Mouse (Mus musculus) midbrain, embryonic 15.5 days (tissue): ENCODE data around the gene Olfr459. TPM values are rescaled to one million over a fixed set of nuclear protein-coding genes. Genes with fewer than 3 reads are reported as not detected.

ENCODE experiments used
- ATAC-seq: fragments of 200-750 bp; cut with Nextera tagmentation; replicated peaks from 2 replicates; pipeline ENCODE4 v1.8.0; 2017; ENCODE audit warnings: moderate TSS enrichment
- H3K27ac ChIP-seq: fragments of 300-500 bp; sonication (generic); 2 replicates; pipeline ENCODE4 v1.5.1; 2015; ENCODE audit warnings: mild to moderate bottlenecking, inconsistent platforms
- H3K27me3 ChIP-seq: fragments of 300-500 bp; sonication (generic); replicated peaks from 2 replicates; pipeline ENCODE4 v1.6.1; 2015; ENCODE audit warnings: inconsistent platforms
- H3K36me3 ChIP-seq: fragments of 300-500 bp; sonication (generic); replicated peaks from 2 replicates; pipeline ENCODE4 v1.6.1; 2015; ENCODE audit warnings: inconsistent platforms
- H3K4me1 ChIP-seq: fragments of 300-500 bp; sonication (generic); 2 replicates; pipeline ENCODE4 v1.6.1; 2015; ENCODE audit warnings: inconsistent platforms
- H3K4me2 ChIP-seq: fragments of 300-500 bp; sonication (generic); 2 replicates; pipeline ENCODE4 v1.6.1; 2015; ENCODE audit warnings: inconsistent platforms, mild to moderate bottlenecking, moderate library complexity
- H3K4me3 ChIP-seq: fragments of 300-500 bp; sonication (generic); 2 replicates; pipeline ENCODE4 v1.5.1; 2015; ENCODE audit warnings: mild to moderate bottlenecking, inconsistent platforms
- H3K9ac ChIP-seq: fragments of 300-500 bp; sonication (generic); 2 replicates; pipeline ENCODE4 v1.6.1; 2015; ENCODE audit warnings: mild to moderate bottlenecking, inconsistent platforms
- H3K9me3 ChIP-seq: fragments of 300-500 bp; sonication (generic); 2 replicates; pipeline ENCODE4 v1.6.1; 2016; ENCODE audit warnings: inconsistent platforms
- WGBS: fragments of 180-500 bp; shearing (Covaris S2); methylation state at CpG from one replicate; pipeline ENCODE4 v1.1.7; 2015; ENCODE audit warnings: mixed read lengths; 5-methylcytosine and 5-hydroxymethylcytosine counted together
- polyA plus RNA-seq: library from polyadenylated mRNA; unstranded; fragments of >200 nt; fragmentation: Nextera tagmentation; extraction: Ambion mirVana; gene quantifications from 2 replicates; pipeline ENCODE4 v1.2.1, GENCODE M21; 2015

The Olfr459 gene
- polyA plus RNA-seq, result not detected in 2 replicates

DNA sequence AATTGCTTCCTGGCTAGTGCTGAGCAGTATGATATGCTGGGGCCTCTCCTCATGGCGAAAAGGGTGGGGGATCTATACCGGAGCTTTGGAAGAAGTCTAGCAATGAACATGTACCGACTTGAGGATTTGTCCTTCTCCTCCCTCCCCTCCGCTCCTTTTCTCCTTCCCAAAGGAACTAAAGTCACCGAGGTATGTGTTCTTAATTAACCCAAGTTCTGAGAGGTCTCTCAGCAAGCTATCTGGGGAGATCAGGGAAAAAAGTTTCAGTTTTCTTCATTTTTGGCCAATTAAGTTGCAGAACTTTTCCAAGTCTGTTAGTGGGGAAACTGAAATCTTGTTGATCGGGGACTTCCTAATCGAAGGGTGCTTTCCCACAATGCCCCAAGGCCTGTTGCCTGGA is at the start of gene Olfr459:
Olfr459 (minus strand) TSS at position 101 of the 400 bp plus-strand sequence.
- H3K27ac ChIP-seq, result no peak within 1 kb of the TSS
- H3K4me1 ChIP-seq, result no peaks in the 10 kb centered on the region
- no peaks in the 10 kb centered on the region for H3K9me3 ChIP-seq
- no peak within 1 kb of the TSS for H3K9ac ChIP-seq
- H3K4me2 ChIP-seq, result no peak within 1 kb of the TSS
- H3K27me3 ChIP-seq, result no peaks in the 10 kb centered on the region
- no peaks in the 10 kb centered on the region for H3K36me3 ChIP-seq
- H3K4me3 ChIP-seq, result no peak within 1 kb of the TSS
- WGBS, result 84% methylated on average over 7 of the region's 7 CpGs
- ATAC-seq, result no peak

DNA sequence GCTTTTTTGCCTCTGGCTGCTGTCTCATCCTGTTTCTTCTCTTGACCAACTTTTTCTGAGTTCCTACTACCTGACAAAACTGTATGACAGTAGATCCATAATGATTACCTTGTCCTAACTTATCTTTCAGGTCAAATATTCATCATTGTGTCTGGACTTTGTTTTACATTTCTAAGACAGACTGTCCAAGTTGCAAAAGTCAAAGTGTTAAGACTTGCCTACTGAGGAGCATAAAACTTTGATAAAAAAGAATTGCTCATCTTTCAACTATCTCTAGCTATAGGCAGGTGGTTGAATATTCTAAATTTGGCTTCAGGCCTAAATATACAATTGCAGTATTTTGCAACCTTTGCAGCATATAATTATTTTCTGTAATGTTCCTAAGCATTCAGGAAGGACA is 49.1 kb upstream of the Olfr459 start:
- no peak overlapping the region for H3K4me3 ChIP-seq
- no peaks in the 10 kb centered on the region for H3K27me3 ChIP-seq
- no peak overlapping the region for H3K27ac ChIP-seq
- no peak overlapping the region for H3K9ac ChIP-seq
- H3K4me2 ChIP-seq, result no peak overlapping the region
- H3K36me3 ChIP-seq, result no peaks in the 10 kb centered on the region
- no peaks in the 10 kb centered on the region for H3K9me3 ChIP-seq
- no peaks in the 10 kb centered on the region for H3K4me1 ChIP-seq
- ATAC-seq, result no peak

DNA sequence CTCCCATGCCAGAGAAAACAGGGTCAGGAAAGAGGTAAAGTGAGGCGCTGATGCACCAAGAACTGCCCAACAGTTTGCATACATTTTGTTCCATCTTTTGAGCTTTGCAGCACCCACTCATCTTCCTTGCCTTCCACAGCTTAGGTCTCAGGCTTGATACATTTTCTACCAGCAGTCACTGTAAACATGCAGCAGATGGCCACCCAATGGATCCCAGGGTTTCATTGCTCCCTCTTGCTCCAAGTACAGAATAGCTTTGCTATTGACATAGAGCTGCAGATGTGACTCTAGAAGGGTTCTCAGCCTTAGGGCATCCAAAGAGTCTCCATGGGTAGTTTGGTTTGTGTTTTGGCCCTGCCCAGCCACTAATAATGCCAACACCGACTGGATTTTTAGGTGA is 11.7 kb upstream of the Olfr459 start:
- H3K4me3 ChIP-seq, result no peak overlapping the region
- no peaks in the 10 kb centered on the region for H3K4me1 ChIP-seq
- no peak overlapping the region for H3K9ac ChIP-seq
- H3K36me3 ChIP-seq, result no peaks in the 10 kb centered on the region
- no peaks in the 10 kb centered on the region for H3K27me3 ChIP-seq
- no peak overlapping the region for H3K27ac ChIP-seq
- H3K4me2 ChIP-seq, result no peak overlapping the region
- ATAC-seq, result no peak
- no peaks in the 10 kb centered on the region for H3K9me3 ChIP-seq
- 91% methylated on average over 2 of the region's 2 CpGs for WGBS

- no peaks in the 10 kb centered on the region for H3K27me3 ChIP-seq
- no peak overlapping the region for H3K27ac ChIP-seq
- H3K4me1 ChIP-seq, result no peaks in the 10 kb centered on the region
- no peaks in the 10 kb centered on the region for H3K9me3 ChIP-seq
- ATAC-seq, result no peak
- no peak overlapping the region for H3K9ac ChIP-seq
- no peaks in the 10 kb centered on the region for H3K36me3 ChIP-seq
- WGBS, result 74% methylated on average over 6 of the region's 6 CpGs
- no peak overlapping the region for H3K4me3 ChIP-seq
- no peak overlapping the region for H3K4me2 ChIP-seq
These were observed 744 bp upstream of the Olfr459 start for GRCm38 (mm10) chr6:41775721-41776120.

DNA sequence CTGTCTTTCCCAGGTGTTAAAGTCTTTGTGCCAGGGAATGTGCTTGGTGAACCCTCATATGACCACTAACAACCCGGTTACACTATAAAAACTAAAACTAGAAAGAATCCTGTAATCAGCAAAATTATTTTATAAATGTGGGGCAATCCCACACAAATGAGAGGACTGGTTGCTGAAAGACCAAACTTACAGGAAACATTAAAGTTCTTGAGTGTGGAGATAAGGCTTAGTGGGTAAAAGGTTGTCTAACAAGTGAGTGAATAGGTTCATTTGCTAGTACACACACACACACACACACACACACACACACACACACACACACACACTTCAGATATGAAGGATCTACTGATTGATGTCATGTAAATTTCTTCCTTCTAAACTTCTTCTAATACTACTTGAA is 5.1 kb downstream of the Olfr459 start:
- Histone ChIP-seq H3K4me3 (no peak overlapping the region), H3K4me2 (no peak overlapping the region), H3K27ac (no peak overlapping the region), H3K4me1 (no peaks in the 10 kb centered on the region), H3K9me3 (no peaks in the 10 kb centered on the region), H3K36me3 (no peaks in the 10 kb centered on the region), H3K27me3 (no peaks in the 10 kb centered on the region), H3K9ac (no peak overlapping the region)
- no peak for ATAC-seq
- WGBS, result 91% methylated on average over 1 of the region's 1 CpGs

DNA sequence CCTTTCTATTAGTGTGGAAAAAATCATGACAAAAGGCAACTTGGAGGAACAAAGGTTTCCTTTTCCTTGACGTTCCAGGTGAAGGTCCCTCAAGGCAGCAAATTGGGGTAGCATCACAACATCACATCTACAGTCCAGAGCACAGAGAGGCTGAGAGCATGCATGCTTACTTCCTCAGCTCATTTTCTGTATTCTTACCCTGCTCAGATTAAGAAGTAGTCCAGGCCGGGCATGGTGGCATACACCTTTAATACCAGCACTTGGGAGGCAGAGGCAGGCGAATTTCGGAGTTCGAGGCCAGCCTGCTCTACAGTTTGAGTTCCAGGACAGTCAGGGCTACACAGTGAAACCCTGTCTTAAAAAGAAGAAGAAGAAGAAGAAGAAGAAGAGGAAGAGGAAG is 10.7 kb downstream of the Olfr459 start:
- Histone ChIP-seq H3K4me1 (no peaks in the 10 kb centered on the region), H3K27ac (no peak overlapping the region), H3K9me3 (no peaks in the 10 kb centered on the region), H3K36me3 (no peaks in the 10 kb centered on the region), H3K9ac (no peak overlapping the region), H3K4me3 (no peak overlapping the region), H3K4me2 (no peak overlapping the region), H3K27me3 (no peaks in the 10 kb centered on the region)
- WGBS, result 89% methylated on average over 5 of the region's 5 CpGs
- ATAC-seq, result no peak

GRCm38 (mm10) chr6:41762370-41762757 is 12.6 kb downstream of the Olfr459 start:
- Histone ChIP-seq H3K36me3 (no peaks in the 10 kb centered on the region), H3K9me3 (no peaks in the 10 kb centered on the region), H3K27ac (no peak overlapping the region), H3K27me3 (no peaks in the 10 kb centered on the region), H3K4me3 (no peak overlapping the region), H3K4me2 (no peak overlapping the region), H3K9ac (no peak overlapping the region), H3K4me1 (no peaks in the 10 kb centered on the region)
- ATAC-seq, result peak; percentile 31; the same call in 1 of the 2 replicates
- 86% methylated on average over 1 of the region's 1 CpGs for WGBS

DNA sequence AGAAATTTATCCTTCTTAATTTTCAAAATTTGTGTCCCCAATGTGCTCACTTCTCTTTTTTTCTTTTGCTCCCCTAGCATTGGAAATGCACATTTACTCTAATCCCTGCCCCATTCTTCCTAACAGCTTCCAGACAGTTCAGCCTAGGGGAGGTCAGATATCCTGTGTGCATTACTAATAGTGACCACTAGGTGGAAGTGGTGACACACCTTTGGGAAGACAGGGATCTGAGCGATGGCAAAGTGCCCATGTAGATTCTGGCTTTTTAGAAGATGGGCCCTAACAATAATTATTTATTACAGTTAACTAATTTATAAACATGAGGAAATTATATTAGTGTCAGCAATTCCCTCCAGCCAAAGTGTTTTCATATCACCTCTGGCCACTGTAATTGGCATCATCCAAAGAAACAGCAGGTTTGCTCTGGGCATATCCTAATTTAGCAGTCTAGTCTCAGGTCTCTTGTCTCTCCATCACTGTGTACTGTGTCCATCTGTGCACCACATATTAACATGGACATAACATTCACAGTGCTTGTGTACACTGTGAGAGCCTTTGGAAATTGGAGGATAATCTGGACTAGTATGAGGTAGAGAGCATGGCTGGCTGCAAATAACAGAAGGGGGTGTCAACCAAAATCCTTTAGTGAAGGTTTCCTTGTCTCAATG is 13.1 kb downstream of the Olfr459 start:
- Histone ChIP-seq H3K4me3 (no peak overlapping the region), H3K36me3 (no peaks in the 10 kb centered on the region), H3K27me3 (no peaks in the 10 kb centered on the region), H3K27ac (no peak overlapping the region), H3K4me2 (no peak overlapping the region), H3K4me1 (no peaks in the 10 kb centered on the region), H3K9ac (no peak overlapping the region), H3K9me3 (no peaks in the 10 kb centered on the region)
- peak; percentile 97 for ATAC-seq
- 7% methylated on average over 1 of the region's 1 CpGs for WGBS

GRCm38 (mm10) chr6:41759618-41760017 is 15.4 kb downstream of the Olfr459 start:
- Histone ChIP-seq H3K27me3 (no peaks in the 10 kb centered on the region), H3K36me3 (no peaks in the 10 kb centered on the region), H3K4me3 (no peak overlapping the region), H3K9ac (no peak overlapping the region), H3K9me3 (no peaks in the 10 kb centered on the region), H3K27ac (no peak overlapping the region), H3K4me1 (no peaks in the 10 kb centered on the region), H3K4me2 (no peak overlapping the region)
- 91% methylated on average over 2 of the region's 2 CpGs for WGBS
- ATAC-seq, result no peak

- WGBS, result 96% methylated on average over 1 of the region's 1 CpGs
- H3K27ac ChIP-seq, result no peak overlapping the region
These were observed 16.6 kb downstream of the Olfr459 start for GRCm38 (mm10) chr6:41758421-41758820.

GRCm38 (mm10) chr6:41757199-41757598 is 17.8 kb downstream of the Olfr459 start:
- Histone ChIP-seq H3K4me1 (no peaks in the 10 kb centered on the region), H3K27ac (no peak overlapping the region), H3K9ac (no peak overlapping the region), H3K4me3 (no peak overlapping the region), H3K36me3 (no peaks in the 10 kb centered on the region), H3K27me3 (no peaks in the 10 kb centered on the region), H3K9me3 (no peaks in the 10 kb centered on the region), H3K4me2 (no peak overlapping the region)
- ATAC-seq, result no peak
- WGBS, result 81% methylated on average over 3 of the region's 3 CpGs

More at GRCm38 (mm10) chr6:41758421-41758820, 16.6 kb downstream of the Olfr459 start:
- Histone ChIP-seq H3K4me1 (no peaks in the 10 kb centered on the region), H3K9ac (no peak overlapping the region), H3K4me3 (no peak overlapping the region), H3K9me3 (no peaks in the 10 kb centered on the region), H3K4me2 (no peak overlapping the region), H3K36me3 (no peaks in the 10 kb centered on the region), H3K27me3 (no peaks in the 10 kb centered on the region)
- ATAC-seq, result no peak

DNA sequence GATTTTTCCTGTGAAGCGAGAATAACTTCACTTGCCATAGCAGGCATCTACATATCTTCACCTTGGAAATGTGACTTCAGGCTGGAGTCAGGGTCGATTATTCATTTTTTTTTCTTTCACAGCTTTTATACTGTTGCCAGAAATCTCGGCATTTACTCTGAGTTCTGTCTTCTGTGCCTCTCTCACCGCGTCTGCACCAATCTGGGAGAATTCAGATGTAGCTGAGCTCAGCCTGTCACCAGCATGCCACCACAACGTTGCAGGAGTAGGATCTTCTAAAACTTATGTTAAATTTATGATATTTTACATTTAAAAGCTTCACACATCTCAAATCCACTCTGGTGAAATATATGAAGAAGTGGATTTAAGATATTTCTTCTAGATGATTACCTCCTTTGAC is 20.4 kb downstream of the Olfr459 start:
- no peaks in the 10 kb centered on the region for H3K27me3 ChIP-seq
- no peaks in the 10 kb centered on the region for H3K36me3 ChIP-seq
- no peak overlapping the region for H3K4me3 ChIP-seq
- 71% methylated on average over 6 of the region's 6 CpGs for WGBS
- no peak overlapping the region for H3K4me2 ChIP-seq
- ATAC-seq, result no peak
- H3K27ac ChIP-seq, result no peak overlapping the region
- no peaks in the 10 kb centered on the region for H3K4me1 ChIP-seq
- H3K9me3 ChIP-seq, result no peaks in the 10 kb centered on the region
- no peak overlapping the region for H3K9ac ChIP-seq

DNA sequence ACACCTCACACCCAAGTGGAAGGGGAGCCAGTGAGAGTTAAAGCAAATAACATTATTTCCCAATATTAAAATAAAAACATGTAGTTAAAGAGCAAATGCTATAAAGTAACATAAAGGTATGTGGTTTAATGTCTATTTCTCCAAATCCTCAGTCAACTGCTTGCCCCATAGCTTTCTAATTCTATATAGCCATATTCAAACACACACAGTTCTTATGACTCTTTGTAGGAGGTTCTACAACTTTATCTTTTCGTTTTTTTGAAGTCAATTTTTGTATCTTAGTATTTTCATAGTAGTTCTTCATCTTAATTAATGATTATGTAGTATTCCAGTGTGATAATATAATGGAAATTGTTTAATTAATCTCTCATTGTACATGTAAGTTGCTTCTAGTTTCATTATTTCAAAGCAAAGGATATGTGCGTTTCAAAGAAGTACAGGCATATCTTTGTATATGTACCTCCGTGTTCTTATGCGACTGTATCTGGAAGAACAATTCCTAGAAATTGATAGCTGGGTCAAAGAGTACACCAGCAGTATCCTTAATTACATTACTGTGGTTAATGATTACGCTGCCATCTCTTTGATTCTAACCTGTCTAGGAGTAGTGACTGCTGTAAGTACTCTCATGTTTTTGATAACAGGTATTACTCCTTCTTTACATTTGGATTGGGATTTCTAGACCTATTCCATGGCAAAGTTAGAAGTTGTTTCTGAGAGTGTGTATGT is 30.1 kb downstream of the Olfr459 start:
- Histone ChIP-seq H3K4me1 (no peaks in the 10 kb centered on the region), H3K27me3 (no peaks in the 10 kb centered on the region), H3K27ac (no peak overlapping the region), H3K36me3 (no peaks in the 10 kb centered on the region), H3K9ac (no peak overlapping the region), H3K9me3 (no peaks in the 10 kb centered on the region), H3K4me2 (no peak overlapping the region), H3K4me3 (no peak overlapping the region)
- ATAC-seq, result no peak
- 83% methylated on average over 5 of the region's 5 CpGs for WGBS
